ENCODE assay signal across 20 mouse cellular contexts in genomic region chr10:32869541-32869940, GRCm38 (mm10). TPM values are rescaled to one million over a fixed set of nuclear protein-coding genes. Genes with fewer than 3 reads are reported as not detected.
DNase-seq lines count a peak whose midpoint lies in the region; ATAC-seq and TF ChIP-seq lines count a peak whose summit lies in the region.
"Had no signal": no experiment of that assay in that cellular context is flagged by ENCODE, and none has a peak within 500 bp of the region (broad histone marks: within the 10 kb centered on the region; RNA-seq: fewer than 3 reads in every experiment).

No protein-coding gene starts in this region.

- H3K4me2 ChIP-seq in hindbrain, postnatal 0 days (ENCODE audit: low read depth, low read length) = no peak overlapping the region
- H3K4me2 ChIP-seq in hindbrain, embryonic 11.5 days (replicated peaks; ENCODE audit: low read depth, low read length) = no peak overlapping the region
- H3K4me2 ChIP-seq in neural tube, embryonic 11.5 days (ENCODE audit: low read depth) = no peak overlapping the region
- H3K4me2 ChIP-seq in neural tube, embryonic 15.5 days = no peak overlapping the region
- H3K4me2 ChIP-seq in forebrain, embryonic 15.5 days (replicated peaks) = no peak overlapping the region
- H3K4me2 ChIP-seq: limb, embryonic 13.5 days had no signal

- peaks cover 3% of the 10 kb centered on the region; the same call in 1 of the 2 replicates for H3K9me3 ChIP-seq in hindbrain, postnatal 0 days (ENCODE audit: low read length)
- H3K9me3 ChIP-seq in hindbrain, embryonic 11.5 days (ENCODE audit: control insufficient read depth, low read length) = no peaks in the 10 kb centered on the region
- H3K9me3 ChIP-seq in neural tube, embryonic 11.5 days (ENCODE audit: control insufficient read depth, low read length) = no peaks in the 10 kb centered on the region
- no peaks in the 10 kb centered on the region for H3K9me3 ChIP-seq in neural tube, embryonic 15.5 days (replicated peaks)
- H3K9me3 ChIP-seq in forebrain, embryonic 15.5 days = no peaks in the 10 kb centered on the region
- H3K9me3 ChIP-seq: heart, embryonic 10.5 days; limb, embryonic 13.5 days had no signal

- no peaks in the 10 kb centered on the region for H3K27me3 ChIP-seq in hindbrain, postnatal 0 days (ENCODE audit: insufficient read depth, low read length)
- no peaks in the 10 kb centered on the region for H3K27me3 ChIP-seq in hindbrain, embryonic 11.5 days (ENCODE audit: control insufficient read depth, insufficient read depth, low read length)
- no peaks in the 10 kb centered on the region for H3K27me3 ChIP-seq in neural tube, embryonic 11.5 days (ENCODE audit: control insufficient read depth, insufficient read depth, low read length)
- no peaks in the 10 kb centered on the region for H3K27me3 ChIP-seq in neural tube, embryonic 15.5 days (replicated peaks)
- H3K27me3 ChIP-seq in forebrain, embryonic 15.5 days = no peaks in the 10 kb centered on the region
- H3K27me3 ChIP-seq: limb, embryonic 13.5 days had no signal

- ATAC-seq in hindbrain, postnatal 0 days = no peak
- no peak for ATAC-seq in hindbrain, embryonic 11.5 days (ENCODE audit: low FRiP score)
- 0 out of 2 replicates have a peak, but pooled peaks have one; percentile 13 for ATAC-seq in neural tube, embryonic 11.5 days (ENCODE audit: insufficient read depth, low FRiP score, low TSS enrichment)
- ATAC-seq in neural tube, embryonic 15.5 days (ENCODE audit: low FRiP score) = no peak
- no peak for ATAC-seq in forebrain, embryonic 15.5 days (replicated peaks)
- ATAC-seq in megakaryocyte, adult 5-6 weeks (ENCODE audit: poor library complexity, severe bottlenecking) = no peak
- ATAC-seq: hindbrain, embryonic 16.5 days had no signal

- no peaks in the 10 kb centered on the region for H3K36me3 ChIP-seq in hindbrain, postnatal 0 days (ENCODE audit: insufficient read depth, low read length)
- H3K36me3 ChIP-seq in hindbrain, embryonic 11.5 days (ENCODE audit: control insufficient read depth, insufficient read depth, low read length) = no peaks in the 10 kb centered on the region
- no peaks in the 10 kb centered on the region for H3K36me3 ChIP-seq in neural tube, embryonic 11.5 days (ENCODE audit: control insufficient read depth, insufficient read depth, low read length)
- H3K36me3 ChIP-seq in neural tube, embryonic 15.5 days = no peaks in the 10 kb centered on the region
- no peaks in the 10 kb centered on the region for H3K36me3 ChIP-seq in forebrain, embryonic 15.5 days
- H3K36me3 ChIP-seq: heart, embryonic 10.5 days; limb, embryonic 13.5 days had no signal

- H3K27ac ChIP-seq in hindbrain, postnatal 0 days = no peak overlapping the region
- H3K27ac ChIP-seq in hindbrain, embryonic 11.5 days (ENCODE audit: low read depth, low read length) = no peak overlapping the region
- H3K27ac ChIP-seq in neural tube, embryonic 11.5 days (ENCODE audit: low read depth, low read length) = no peak overlapping the region
- no peak overlapping the region for H3K27ac ChIP-seq in neural tube, embryonic 15.5 days (replicated peaks)
- H3K27ac ChIP-seq in forebrain, embryonic 15.5 days (replicated peaks) = peak overlapping the region; percentile 71
- H3K27ac ChIP-seq: heart, embryonic 10.5 days; limb, embryonic 13.5 days had no signal

- TF ChIP-seq CTCF in hindbrain, postnatal 0 days (IDR thresholded peaks at IDR 0.05; ENCODE audit: low read depth) = no peak

- intact Hi-C loops in left cerebral cortex, postnatal 14 days (cut with DNase I) = no loop called here

- no peaks in the 10 kb centered on the region for H3K4me1 ChIP-seq in hindbrain, postnatal 0 days (ENCODE audit: insufficient read depth, low read length)
- H3K4me1 ChIP-seq in hindbrain, embryonic 11.5 days (replicated peaks; ENCODE audit: control insufficient read depth, insufficient read depth, low read length) = no peaks in the 10 kb centered on the region
- no peaks in the 10 kb centered on the region for H3K4me1 ChIP-seq in neural tube, embryonic 11.5 days (ENCODE audit: control insufficient read depth, insufficient read depth, low read length)
- no peaks in the 10 kb centered on the region for H3K4me1 ChIP-seq in neural tube, embryonic 15.5 days
- peaks cover 20% of the 10 kb centered on the region for H3K4me1 ChIP-seq in forebrain, embryonic 15.5 days
- H3K4me1 ChIP-seq: heart, embryonic 10.5 days; limb, embryonic 13.5 days had no signal

- 22% methylated on average over 1 of the region's 1 CpGs for WGBS in hindbrain, postnatal 0 days
- WGBS in hindbrain, embryonic 11.5 days = 36% methylated on average over 1 of the region's 1 CpGs
- 52% methylated on average over 1 of the region's 1 CpGs for WGBS in neural tube, embryonic 11.5 days
- 31% methylated on average over 1 of the region's 1 CpGs for WGBS in neural tube, embryonic 15.5 days
- 19% methylated on average over 1 of the region's 1 CpGs for WGBS in forebrain, embryonic 15.5 days

- no peak overlapping the region for H3K9ac ChIP-seq in hindbrain, postnatal 0 days (replicated peaks; ENCODE audit: low read length)
- H3K9ac ChIP-seq in hindbrain, embryonic 11.5 days (ENCODE audit: low read depth, low read length) = no peak overlapping the region
- H3K9ac ChIP-seq in neural tube, embryonic 11.5 days (ENCODE audit: low read length) = no peak overlapping the region
- H3K9ac ChIP-seq in neural tube, embryonic 15.5 days (replicated peaks) = no peak overlapping the region
- no peak overlapping the region for H3K9ac ChIP-seq in forebrain, embryonic 15.5 days (replicated peaks)
- H3K9ac ChIP-seq: limb, embryonic 13.5 days had no signal

- peak; percentile 35 for DNase-seq in hindbrain, postnatal 0 days (ENCODE audit: low spot score)
- no peak for DNase-seq in hindbrain, embryonic 11.5 days (ENCODE audit: low spot score)
- no peak for DNase-seq in neural tube, embryonic 11.5 days (ENCODE audit: low spot score)
- DNase-seq in left cerebral cortex, postnatal 14 days (ENCODE audit: low spot score in 2 of 2) = peak; percentile 35 to 41
- DNase-seq: adrenal gland, postnatal 14 days; cerebellum, postnatal 14 days; gastrocnemius, postnatal 25 days; heart, postnatal 14 days; kidney, adult 18-20 months; kidney, postnatal 4 days; lung, postnatal 14 days had no signal

- no peak overlapping the region for H3K4me3 ChIP-seq in hindbrain, postnatal 0 days (ENCODE audit: low read length)
- H3K4me3 ChIP-seq in hindbrain, embryonic 11.5 days (ENCODE audit: low read depth, low read length) = no peak overlapping the region
- H3K4me3 ChIP-seq in neural tube, embryonic 11.5 days (ENCODE audit: low read depth, low read length) = no peak overlapping the region
- H3K4me3 ChIP-seq in neural tube, embryonic 15.5 days (replicated peaks) = no peak overlapping the region
- H3K4me3 ChIP-seq in forebrain, embryonic 15.5 days = no peak overlapping the region
- H3K4me3 ChIP-seq: erythroblast, embryonic 14.5 days; heart, embryonic 10.5 days; limb, embryonic 13.5 days had no signal

RNA-seq across cellular contexts. Expression of gene Nkain2, which starts 20.7 kb away (rescaled TPM):
- total RNA-seq in hindbrain, postnatal 0 days (2014; rRNA removed) = 31.6 and 33.4 TPM in 2 replicates
- 12.3 and 12.8 TPM in 2 replicates for polyA plus RNA-seq in hindbrain, postnatal 0 days (2015; fragmentation: Nextera tagmentation; extraction: Ambion mirVana)
- 1.2 and 1.3 TPM in 2 replicates for polyA plus RNA-seq in hindbrain, embryonic 11.5 days (2014; fragmentation: Nextera tagmentation; extraction: Ambion mirVana)
- 1.8 and 3.3 TPM in 2 replicates for polyA plus RNA-seq in neural tube, embryonic 11.5 days (2014; fragmentation: Nextera tagmentation; extraction: Ambion mirVana)
- polyA plus RNA-seq in neural tube, embryonic 15.5 days (2015; fragmentation: Nextera tagmentation; extraction: Ambion mirVana) = 14.9 and 16.6 TPM in 2 replicates
- 11.8 and 13.1 TPM in 2 replicates for polyA plus RNA-seq in forebrain, embryonic 15.5 days (2015; fragmentation: Nextera tagmentation; extraction: Ambion mirVana)
- total RNA-seq in left cerebral cortex, postnatal 14 days (2021) = 10 to 100 TPM; 35.2 to 37.9 TPM
- total RNA-seq in megakaryocyte, adult 5-6 weeks (2015) = not detected in 2 replicates
- not detected in 2 replicates for total RNA-seq in megakaryocyte, adult 5-6 weeks (2017)
- polyA plus RNA-seq: erythroblast, embryonic 14.5 days; liver, embryonic 16.5 days; small intestine, adult 2 months had no signal

Comparison
In these comparisons a context has a peak if more than half of its experiments do, and no peak if none do; other contexts are left out.
1. DNase-seq: peak in hindbrain, postnatal 0 days (single experiment) and left cerebral cortex, postnatal 14 days (2 of 2); none in hindbrain, embryonic 11.5 days (single experiment) and neural tube, embryonic 11.5 days (single experiment).